Mouse (Mus musculus) embryonic stem cell, embryonic (primary cell): ENCODE measurements at regions not wholly inside any gene's neighbourhood (a gene's known extent, or its start where the extent isn't known, plus 50 kb on each side); places are given as distances from the start of the nearest gene placed in this dataset.

ENCODE experiments used
- CTCF ChIA-PET, 4 experiments: fragments of 300-600 bp in 2 of 4; fragments of 350-600 bp in 2 of 4; sonication (Branson Sonifier 250); formaldehyde crosslinking; loops; one replicate each; lab custom pipeline; 2022; ENCODE audit warnings: inconsistent platforms in 2 of 4; lab: Charles Lee
- POLR2A ChIA-PET, 4 experiments: fragments of 300-600 bp in 2 of 4; fragments of 350-600 bp in 2 of 4; sonication (Branson Sonifier 250); formaldehyde crosslinking; loops; one replicate each; lab custom pipeline; 2022; ENCODE audit warnings: antibody characterized with exemption in 4 of 4, inconsistent platforms in 1 of 4; lab: Charles Lee

DNA sequence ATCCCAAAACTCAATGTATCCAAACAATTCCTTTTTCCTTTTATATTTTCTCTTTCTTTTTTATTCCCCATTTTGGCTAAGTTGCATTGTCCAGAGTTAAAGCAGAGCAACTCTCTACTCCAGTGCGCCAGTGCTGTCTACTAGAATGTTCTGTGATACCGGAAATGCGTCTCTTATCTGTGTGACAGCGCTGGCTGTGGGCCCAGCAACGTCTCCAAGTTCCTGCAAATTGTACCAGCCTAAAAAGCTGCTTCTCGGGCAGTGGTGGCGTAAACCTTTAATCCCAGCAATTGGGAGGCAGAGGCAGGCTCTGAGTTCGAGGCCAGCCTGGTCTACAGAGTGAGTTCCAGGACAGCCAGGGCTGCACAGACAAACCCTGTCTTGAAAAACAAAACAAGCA is 59.4 kb downstream of the Cox18 start:
- CTCF ChIA-PET: interaction anchor here in 1 of 4 experiments (0.6 kb wide), 1 partner anchor 449 kb away, joined by 6 read pairs; no protein-coding TSS in a partner anchor

DNA sequence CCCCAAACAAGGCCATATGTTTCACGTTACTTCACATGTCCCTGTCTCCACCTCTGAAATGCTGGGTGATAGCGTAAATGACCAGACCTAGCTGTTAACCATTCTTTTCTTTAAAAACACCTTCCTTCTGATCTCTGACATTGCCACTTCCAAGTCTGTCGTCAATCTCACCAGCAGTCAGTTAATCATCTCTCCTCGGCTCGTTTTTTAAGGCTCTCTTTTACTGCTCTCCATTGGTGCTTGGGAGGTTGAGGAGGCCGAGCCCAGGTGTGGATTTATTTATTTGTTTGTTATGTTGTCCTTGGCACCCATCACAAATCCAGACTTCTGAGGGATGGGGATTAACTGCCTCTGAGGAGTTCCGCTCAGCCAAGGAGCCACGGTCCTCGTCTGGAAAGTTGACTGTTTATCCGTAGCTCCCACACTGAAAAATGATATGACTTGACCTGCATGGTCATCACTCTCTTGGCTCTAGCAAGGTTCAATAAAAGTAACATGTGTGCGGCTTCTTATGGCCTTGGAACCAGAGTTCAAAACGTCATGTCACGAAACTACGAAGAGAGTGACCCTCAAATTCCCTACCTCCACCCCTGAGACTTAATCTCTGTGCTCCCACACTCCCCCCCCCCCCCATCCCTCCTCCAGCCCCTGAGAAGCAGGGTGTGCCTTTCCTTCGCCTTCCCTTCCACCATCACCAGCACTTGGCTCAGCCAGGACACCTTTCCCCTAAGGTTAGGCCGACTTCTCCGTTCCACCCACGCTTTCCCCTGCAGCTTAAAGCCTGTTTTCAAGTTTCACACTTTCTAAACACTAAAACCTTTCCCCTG is 60.6 kb downstream of the Cox18 start:
- CTCF ChIA-PET: no interaction called here
- POLR2A ChIA-PET: interaction anchor here in 1 of 4 experiments (0.6 kb wide), 2 partner anchors 25 to 549 kb away, joined by 4 to 5 read pairs; no protein-coding TSS in a partner anchor

More for the DNA sequence above, 59.4 kb downstream of the Cox18 start:
- POLR2A ChIA-PET: no interaction called here

DNA sequence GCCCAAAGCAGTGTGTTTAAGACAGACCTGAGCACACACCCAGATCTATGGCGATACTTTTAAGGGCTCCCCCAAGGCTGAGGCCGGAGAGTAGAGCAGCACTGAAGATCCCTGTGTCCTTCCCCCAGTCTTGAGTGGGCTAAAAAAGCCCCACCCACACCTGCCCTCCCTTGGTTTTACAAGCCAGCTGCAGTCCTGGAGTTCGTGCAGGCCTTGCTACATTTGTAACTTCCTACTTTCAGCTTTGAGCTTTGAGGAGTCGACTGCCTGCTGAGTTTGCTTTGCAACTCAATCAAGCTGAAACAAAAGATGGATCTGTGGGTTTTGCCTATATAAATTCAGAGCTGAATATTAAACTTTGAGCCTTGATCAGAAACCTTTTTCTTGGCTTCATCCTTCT is 63.5 kb downstream of the Cox18 start:
- ChIA-PET POLR2A (no interaction called here), CTCF (no interaction called here)

DNA sequence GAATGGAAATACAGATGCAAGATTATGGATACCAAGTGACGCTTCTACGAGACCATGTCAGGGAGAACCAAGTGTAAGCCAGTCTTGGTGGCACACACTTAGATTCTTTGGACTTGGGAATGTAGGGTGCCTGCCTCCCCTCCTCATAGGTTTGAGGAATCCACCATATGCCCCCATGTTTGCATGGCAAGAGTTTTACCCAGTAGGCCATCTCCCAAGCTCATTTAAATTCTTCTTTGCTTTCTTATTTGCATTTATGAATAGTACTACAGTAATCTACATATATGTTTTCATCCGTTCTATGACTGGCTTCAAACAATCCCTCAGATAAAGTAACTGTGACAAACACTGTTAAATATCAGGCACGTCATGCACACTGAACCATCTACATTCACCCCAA is 67.3 kb downstream of the Cox18 start:
- POLR2A ChIA-PET: no interaction called here
- CTCF ChIA-PET: no interaction called here

DNA sequence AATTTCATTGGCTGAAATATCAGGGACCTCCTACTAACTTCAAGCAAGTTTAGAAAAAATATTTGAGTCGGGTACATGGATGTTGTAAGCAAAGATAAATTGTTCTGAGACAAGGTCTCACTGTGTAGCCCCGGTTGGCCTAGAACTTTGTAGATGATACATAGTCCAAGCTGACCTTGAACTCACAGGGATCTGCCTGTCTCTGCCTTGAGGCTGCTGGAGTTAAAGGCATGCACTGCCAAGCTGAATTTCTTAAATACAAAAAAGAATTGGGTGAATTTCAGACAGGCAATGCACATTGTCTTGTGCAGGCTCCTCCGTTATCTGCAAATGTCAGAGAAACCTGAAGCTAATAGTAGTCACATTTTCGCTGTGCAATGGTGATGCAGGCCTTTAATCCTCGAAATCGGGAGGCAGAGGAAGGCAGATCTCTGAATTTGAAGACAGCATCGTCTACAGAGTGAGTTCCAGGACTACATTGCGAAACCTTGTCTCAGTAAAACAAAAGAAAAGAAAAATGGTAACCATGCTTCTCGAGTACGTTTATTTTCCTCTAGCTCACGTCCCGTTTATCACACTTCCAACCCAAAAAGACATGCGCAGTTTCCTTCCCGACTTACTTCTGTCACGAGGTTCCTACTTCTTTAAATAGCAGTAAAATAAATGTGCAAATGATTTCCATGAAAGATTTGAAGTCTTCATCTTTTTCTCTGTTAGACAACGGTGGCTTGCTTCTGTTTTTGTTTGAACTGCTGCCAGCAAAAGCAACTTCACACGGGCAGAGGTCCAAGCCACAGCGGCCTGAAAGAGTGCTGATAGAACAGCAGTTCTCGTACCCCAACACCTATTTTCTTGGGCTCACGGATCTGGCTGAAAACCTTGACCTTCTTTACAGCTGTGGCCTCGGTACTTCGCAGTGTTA is 73.9 kb downstream of the Cox18 start:
- POLR2A ChIA-PET: no interaction called here
- CTCF ChIA-PET: no interaction called here

DNA sequence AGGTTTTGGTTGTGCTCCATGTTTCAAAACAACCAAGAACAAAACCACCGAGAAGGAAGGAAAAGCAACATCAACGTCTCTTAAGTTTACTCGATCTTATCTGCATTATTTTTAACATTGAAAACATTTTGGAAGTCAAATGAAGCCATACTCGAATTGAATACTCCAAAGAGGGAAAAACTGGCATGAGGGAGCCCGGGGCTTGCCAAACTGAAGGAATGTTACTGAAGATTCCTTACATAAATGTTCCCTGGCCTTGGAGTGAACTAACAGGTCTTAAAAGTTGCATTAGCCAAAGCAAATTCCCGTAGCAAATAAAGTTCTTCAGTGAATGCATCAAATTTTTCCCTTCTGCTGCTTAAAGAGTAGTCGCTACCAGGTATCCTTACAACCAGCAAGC is 87.8 kb downstream of the Cox18 start:
- POLR2A ChIA-PET: interaction anchor here in 1 of 4 experiments (0.6 kb wide), 1 partner anchor 159 kb away, joined by 3 read pairs; no protein-coding TSS in a partner anchor
- CTCF ChIA-PET: no interaction called here

DNA sequence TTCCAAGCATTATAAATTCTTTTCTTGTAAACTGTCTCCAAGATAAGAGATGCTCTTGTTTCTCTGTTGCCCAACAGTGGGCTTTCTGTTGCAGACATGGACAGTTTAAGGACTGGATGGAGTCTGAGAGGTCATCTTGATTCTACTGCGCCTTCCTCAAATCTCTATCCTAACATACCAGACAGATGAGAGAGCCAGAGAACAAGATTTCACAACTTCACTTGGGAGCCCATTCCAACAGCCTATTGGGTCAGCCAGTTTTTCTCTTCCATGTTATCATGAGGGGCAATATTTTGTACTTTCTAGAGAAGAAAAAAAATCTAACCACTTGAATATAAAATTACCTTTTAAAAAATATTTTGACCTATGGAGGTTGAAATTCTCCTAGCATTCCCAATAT is 116.8 kb downstream of the Cox18 start:
- ChIA-PET CTCF (no interaction called here), POLR2A (no interaction called here)

DNA sequence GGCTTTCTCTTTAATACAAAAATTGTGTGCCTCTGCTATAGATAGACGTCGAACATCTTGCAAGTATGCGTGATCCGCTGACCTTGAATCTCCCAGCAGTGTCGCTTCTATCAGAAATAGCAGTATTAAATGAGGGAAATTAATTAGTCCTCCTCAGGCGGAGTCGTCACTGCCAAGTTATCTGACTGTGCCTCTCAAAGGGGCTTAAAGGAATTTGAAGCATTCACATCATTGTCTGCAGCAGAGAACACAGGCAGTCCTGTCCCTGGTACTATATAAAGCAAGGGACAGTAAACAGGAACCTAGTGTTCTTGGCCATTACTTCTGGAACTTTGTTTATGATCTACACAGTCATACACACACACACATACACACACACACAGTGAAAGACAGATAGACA is 119.1 kb downstream of the Cox18 start:
- CTCF ChIA-PET: no interaction called here

DNA sequence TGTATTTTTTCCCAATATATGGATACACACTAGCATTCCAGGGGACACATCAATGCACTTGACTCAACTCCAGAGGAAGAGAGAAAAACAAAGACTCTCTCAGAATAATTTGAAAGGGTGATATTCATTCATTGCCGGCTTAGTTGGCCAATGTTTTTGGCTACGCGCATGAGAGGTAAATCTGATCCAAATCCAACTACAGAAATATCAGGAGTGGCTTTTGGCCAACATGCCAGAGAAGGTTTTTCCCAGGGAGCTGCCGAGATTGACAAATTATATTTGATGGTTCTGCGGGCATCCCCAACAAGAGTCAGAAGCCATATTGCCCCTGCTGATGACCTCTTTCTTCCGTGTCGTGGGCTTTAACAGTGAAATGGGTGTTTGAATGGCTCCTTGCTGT is 135.3 kb downstream of the Cox18 start:
- ChIA-PET POLR2A (no interaction called here), CTCF (no interaction called here)

More for the DNA sequence above, 119.1 kb downstream of the Cox18 start:
- POLR2A ChIA-PET: no interaction called here

DNA sequence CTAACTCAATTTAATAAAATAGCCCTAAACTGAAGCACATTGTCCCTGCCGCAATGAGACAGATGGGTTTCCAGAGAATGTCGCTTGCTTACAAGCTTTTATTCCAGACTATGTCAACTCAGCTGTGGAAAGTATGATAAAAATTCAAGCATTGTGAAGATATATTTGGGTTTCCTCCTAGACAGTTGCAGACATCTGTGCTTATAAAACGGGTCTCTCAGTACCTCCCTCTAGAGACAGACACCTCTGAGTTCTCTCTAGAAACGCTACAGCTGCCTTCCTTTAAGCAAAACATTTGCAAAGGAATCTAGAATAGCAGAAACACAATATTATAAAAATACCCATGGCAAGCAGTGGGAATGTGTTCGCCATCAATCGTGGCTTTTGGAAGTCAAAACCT is 137.3 kb downstream of the Cox18 start:
- POLR2A ChIA-PET: no interaction called here

DNA sequence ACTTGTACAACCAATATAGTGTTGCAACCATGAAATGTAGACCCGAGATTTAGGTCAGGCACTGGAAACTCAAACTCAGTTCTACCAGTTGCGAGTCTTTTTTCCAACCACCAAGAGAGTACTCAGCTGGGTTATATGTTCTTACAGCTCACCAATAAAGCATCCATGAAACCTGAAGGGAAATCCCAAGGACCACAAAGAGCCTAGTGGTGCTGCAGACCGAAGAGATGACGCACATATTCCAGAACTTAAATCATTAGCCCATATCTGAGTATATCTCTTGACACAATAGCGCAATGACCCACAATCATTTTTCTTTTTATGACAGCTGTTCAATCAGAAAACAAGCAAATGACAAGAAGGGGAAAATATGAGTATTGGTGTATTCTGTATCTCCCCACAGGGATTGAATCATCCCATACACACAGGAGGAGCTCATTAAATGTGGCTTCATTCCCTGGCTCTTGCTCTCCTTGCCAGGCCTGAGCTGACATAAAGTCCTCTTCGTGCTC is 146.7 kb downstream of the Cox18 start:
- ChIA-PET CTCF (no interaction called here), POLR2A (no interaction called here)

More for the DNA sequence above, 137.3 kb downstream of the Cox18 start:
- CTCF ChIA-PET: no interaction called here

DNA sequence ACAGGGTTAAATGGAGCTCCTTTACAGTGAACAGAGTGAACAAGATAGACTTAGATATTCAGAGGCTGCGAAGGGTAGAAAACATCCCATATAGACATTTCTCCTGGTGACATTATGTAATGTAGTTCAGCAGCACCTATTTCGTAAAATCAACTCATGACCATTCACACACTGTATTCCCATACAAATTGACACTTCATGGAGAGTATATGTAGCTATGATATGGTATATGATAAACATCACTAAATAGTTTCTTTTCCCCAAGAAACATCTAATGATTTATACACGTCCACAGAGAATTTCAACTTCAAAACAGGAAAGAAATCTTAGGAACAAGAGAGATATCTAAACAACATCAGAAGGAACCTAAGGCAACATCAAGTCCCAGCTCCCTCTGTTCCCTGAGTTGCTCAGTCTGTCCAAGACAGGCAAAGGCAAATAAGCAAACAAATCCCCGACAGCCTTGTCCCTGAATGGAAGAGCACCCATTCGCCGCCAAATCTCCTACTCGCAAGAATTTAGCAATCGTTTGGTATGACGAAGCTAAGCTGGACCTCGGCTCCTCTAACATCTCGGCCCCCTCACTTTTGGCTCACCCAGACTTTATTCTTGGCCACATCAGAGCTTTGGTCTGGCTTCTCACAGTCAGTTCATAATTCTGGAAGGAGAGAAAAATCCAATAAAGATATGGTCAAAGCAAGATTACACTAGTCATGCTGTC is 148.0 kb downstream of the Cox18 start:
- CTCF ChIA-PET: no interaction called here
- POLR2A ChIA-PET: no interaction called here

DNA sequence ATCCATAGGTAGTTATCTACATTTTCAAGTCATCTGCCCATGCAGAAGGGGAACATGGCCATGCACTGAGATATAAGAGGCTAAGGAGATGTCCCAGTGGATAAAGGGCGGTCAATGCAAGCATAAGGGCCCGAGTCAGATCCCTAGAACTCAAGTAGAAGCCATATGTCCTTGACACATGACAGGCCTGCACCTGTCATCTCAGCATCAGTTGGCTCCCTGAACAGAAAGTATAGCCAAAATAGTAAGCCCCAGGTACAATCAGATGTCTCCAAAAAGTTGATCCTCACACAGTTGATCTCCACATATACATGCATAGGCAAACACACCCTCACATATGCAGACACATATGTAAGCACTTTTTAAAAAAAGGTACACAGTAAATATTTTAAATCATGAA is 152.0 kb downstream of the Cox18 start:
- ChIA-PET POLR2A (no interaction called here), CTCF (no interaction called here)

DNA sequence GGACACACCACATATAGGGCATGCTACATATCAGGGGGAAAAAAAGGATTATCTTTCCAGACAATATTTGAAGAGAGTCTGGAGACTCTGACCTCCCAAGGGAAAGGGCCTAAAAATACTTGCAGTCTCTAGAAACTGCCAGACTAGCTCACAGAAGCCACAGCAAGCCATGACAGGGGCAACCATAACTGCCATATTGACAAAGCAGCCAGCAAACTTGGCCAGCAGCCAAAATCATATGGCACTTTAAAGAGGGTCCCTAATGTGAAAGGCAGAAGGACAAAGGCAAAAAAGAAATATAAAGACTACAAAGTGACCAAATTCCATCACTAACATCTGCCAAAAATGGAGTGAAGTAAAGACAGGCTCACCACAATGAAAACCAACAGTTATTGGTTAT is 155.2 kb downstream of the Cox18 start:
- ChIA-PET CTCF (no interaction called here), POLR2A (no interaction called here)

DNA sequence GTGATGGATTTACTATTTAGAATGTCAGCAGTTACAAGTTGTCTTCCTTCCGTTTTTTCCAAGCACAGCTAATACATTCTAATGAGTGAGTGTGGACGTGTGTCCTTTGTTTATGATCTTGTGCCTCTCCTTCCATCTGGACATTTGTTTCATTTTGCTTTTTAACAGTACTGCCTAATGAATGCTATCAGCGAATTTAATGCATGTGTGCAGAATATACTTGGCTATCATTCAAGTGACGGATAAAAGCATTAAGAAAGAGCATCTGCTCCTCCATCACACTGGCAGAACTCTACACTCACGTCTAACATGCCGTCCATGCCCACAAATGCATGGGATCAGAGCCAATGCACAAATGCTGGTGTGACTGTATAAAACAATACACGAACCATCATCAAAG is 156.0 kb downstream of the Cox18 start:
- CTCF ChIA-PET: no interaction called here
- POLR2A ChIA-PET: no interaction called here

DNA sequence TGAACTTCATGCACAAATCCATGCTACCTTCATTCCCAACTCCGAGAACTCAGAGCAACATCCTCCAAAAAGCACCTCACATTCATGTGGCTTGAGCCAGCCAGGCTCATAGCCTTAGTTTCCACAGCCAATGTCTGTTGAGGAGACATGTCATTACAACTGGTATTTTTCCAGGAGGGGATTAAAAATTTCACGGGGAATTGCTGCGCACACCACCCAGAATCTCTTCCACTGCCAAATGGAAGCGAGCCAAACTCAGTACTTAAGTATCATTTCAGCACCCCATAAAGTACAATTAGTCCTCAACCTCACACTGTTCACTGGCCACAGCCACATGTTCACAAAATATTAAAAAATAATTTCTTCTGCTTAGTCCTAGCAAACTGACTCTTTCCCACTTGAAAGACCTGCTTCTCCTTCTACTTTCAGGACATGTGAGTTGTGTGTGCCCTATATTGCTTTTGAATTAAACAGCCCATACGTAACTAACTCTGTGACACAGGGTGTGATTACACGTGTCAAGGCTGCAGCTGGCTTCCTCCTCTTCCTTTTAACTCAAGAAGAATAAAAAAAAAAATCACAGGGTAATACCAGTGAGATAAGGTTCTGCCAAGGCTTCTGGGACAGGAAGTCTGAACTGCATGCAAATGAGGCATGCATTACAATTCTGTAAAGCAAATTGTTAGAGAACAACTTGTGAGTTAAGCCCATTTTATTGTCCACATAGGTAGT is 157.8 kb downstream of the Cox18 start:
- ChIA-PET CTCF (interaction anchor here in 1 of 4 experiments (0.6 kb wide), 1 partner anchor 245 kb away, joined by 3 read pairs; no protein-coding TSS in a partner anchor), POLR2A (no interaction called here)

DNA sequence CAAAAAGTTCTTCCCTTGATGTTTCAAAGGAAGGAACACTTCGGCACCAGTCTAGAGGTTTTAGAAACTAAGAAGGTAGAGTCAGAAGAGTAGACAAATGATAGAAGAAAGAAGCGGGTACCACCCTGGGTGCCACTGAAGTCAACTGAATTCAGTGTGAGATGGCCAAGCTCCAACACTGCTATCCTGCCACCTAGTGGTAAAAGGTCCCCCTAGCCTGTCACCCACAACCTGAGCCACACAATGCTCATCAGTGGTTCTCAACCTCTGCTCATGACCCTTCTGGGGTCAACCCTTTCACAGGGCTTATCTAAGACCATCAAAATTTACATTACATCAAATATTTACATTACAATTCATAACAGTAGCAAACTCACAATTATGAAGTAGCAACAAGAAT is 168.1 kb downstream of the Cox18 start:
- ChIA-PET POLR2A (no interaction called here), CTCF (interaction anchor here in 2 of 4 experiments (0.6 kb wide), 3 partner anchors 64 to 267 kb away, joined by 3 to 4 read pairs (median 3); no protein-coding TSS in a partner anchor)

DNA sequence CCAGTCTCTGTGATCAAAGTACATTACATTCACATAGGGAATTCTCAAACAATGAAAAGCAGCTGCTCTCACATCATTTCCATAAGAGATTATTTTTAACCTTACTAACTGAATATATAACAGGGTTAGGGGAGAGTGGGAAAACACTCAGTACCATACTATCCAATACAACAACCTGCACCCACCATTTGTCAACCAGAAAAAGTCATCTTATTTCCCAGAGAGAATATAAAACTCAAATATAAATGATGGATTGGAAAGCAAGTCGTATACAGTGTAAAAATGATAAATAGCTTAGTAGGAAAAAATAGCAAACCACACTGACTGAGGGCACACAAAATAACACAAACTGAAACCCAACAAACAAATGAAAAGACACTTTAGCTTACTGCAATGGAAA is 169.4 kb upstream of the Adamts3 start:
- ChIA-PET CTCF (interaction anchor here in 1 of 4 experiments (1.3 kb wide), 1 partner anchor 71 kb away, joined by 3 read pairs; no protein-coding TSS in a partner anchor), POLR2A (no interaction called here)
